Mouse (Mus musculus) stomach, embryonic 15.5 days (tissue): ENCODE data around the gene Als2cl. TPM values are rescaled to one million over a fixed set of nuclear protein-coding genes. Genes with fewer than 3 reads are reported as not detected.

Experiments
- ATAC-seq: fragments of 200-750 bp; cut with Nextera tagmentation; 2 replicates; pipeline ENCODE4 v1.8.0; 2017; ENCODE audit warnings: low read depth, moderate number of reproducible peaks, moderate TSS enrichment; ENCODE audit not compliant: insufficient read depth, low FRiP score
- H3K27ac ChIP-seq: fragments of 300-500 bp; sonication (generic); 2 replicates; pipeline ENCODE4 v1.5.1; 2015; ENCODE audit warnings: mild to moderate bottlenecking, inconsistent platforms
- H3K27me3 ChIP-seq: fragments of 300-500 bp; sonication (generic); replicated peaks from 2 replicates; pipeline ENCODE4 v1.6.1; 2015; ENCODE audit warnings: inconsistent platforms
- H3K36me3 ChIP-seq: fragments of 300-500 bp; sonication (generic); 2 replicates; pipeline ENCODE4 v1.6.1; 2015; ENCODE audit warnings: inconsistent platforms
- H3K4me1 ChIP-seq: fragments of 300-500 bp; sonication (generic); 2 replicates; pipeline ENCODE4 v1.6.1; 2015; ENCODE audit warnings: inconsistent platforms
- H3K4me2 ChIP-seq: fragments of 300-500 bp; sonication (generic); 2 replicates; pipeline ENCODE4 v1.6.1; 2015; ENCODE audit warnings: mild to moderate bottlenecking, inconsistent platforms
- H3K4me3 ChIP-seq: fragments of 300-500 bp; sonication (generic); replicated peaks from 2 replicates; pipeline ENCODE4 v1.5.1; 2015; ENCODE audit warnings: inconsistent platforms
- H3K9ac ChIP-seq: fragments of 300-500 bp; sonication (generic); 2 replicates; pipeline ENCODE4 v1.6.1; 2015; ENCODE audit warnings: inconsistent platforms
- H3K9me3 ChIP-seq: fragments of 300-500 bp; sonication (generic); 2 replicates; pipeline ENCODE4 v1.6.1; 2016; ENCODE audit warnings: inconsistent platforms
- WGBS: fragments of 180-500 bp; shearing (Covaris S2); methylation state at CpG from one replicate; pipeline ENCODE4 v1.1.7; 2015; 5-methylcytosine and 5-hydroxymethylcytosine counted together
- polyA plus RNA-seq: library from polyadenylated mRNA; unstranded; fragments of >200 nt; fragmentation: Nextera tagmentation; extraction: Ambion mirVana; gene quantifications from 2 replicates; pipeline ENCODE4 v1.2.1, GENCODE M21; 2015

The Als2cl gene
- polyA plus RNA-seq, 1 experiment from 2014 or later: 6.0 TPM

GRCm38 (mm10) chr9:110902271-110902670 is 22.6 kb downstream of the Als2cl start:
- Histone ChIP-seq H3K27me3 (no peaks in the 10 kb centered on the region), H3K9me3 (no peaks in the 10 kb centered on the region), H3K9ac (no peak overlapping the region), H3K36me3 (no peaks in the 10 kb centered on the region), H3K4me1 (no peaks in the 10 kb centered on the region), H3K27ac (no peak overlapping the region), H3K4me3 (no peak overlapping the region), H3K4me2 (no peak overlapping the region)
- no peak for ATAC-seq
- WGBS: 73% methylated on average over 4 of the region's 4 CpGs

DNA sequence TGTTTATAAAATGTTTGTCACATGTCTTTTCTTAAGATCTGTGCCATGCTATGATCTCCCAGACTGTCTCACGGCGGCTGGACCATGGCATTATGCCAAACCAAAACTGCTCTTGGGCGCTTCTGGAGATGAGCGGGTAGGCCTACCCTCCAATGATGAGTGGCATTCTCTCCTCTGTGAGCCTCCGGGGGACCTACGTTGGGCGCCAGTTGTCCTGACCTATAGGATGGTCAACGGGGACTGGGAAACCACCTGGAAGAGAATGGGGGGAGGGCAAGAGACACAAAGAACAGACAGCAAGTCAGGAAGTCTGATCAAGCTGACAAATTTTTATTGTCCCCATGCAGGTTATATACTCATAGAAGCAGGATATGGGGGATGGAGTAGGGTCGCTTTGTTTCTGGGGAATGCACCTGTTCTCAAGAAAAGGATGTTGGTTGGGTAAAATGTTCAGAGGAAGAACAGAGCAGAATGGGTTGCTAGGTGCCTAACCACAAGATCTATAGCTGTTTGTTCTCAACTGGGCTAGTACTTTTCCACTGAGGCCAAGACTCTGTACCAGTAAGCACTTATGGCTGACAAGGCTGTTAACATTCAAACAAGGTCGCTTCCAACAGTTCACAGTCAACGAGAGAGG is 27.6 kb downstream of the Als2cl start:
- WGBS: 90% methylated on average over 11 of the region's 11 CpGs
- Histone ChIP-seq H3K9ac (no peak overlapping the region), H3K36me3 (no peaks in the 10 kb centered on the region), H3K27me3 (no peaks in the 10 kb centered on the region), H3K27ac (no peak overlapping the region), H3K9me3 (no peaks in the 10 kb centered on the region), H3K4me3 (no peak overlapping the region), H3K4me1 (no peaks in the 10 kb centered on the region), H3K4me2 (no peak overlapping the region)
- ATAC-seq: no peak

DNA sequence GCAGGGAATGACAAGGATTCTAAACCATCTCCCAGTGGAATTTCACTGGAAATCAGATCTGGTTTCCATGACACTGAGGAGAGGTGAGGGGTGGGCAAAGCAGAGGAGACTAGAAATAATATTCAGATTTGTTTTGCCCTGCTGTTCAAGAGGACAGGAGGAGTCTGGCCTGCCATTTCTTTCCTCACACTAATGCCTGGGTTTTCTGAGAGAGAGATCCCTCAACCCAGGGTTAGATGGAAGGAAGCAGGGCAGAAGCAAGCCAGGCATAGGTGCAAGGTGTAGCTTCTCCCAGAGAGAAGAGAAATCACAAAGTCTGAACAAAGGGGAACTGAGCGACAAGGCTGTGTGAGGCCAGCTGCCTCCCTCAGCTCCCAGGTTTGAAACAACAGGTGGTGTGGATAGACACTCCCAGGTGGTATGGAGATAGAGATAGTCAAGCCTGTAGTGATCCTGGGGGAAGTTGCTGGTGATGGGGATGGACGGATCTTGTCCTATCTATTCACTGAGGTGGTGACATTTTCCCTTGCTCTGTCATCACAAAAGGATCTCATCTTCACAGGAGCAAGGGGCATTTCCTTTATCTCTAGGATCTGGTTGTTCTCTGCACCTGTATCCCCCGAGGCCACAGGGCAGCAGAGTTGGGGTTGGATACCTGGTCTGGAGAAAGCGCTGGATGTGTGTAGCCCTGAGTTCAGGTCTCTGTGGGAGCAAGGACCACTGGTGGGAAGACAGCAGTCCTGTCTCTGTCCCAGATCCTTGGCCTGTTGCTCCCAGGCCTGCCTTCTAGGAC is 28.4 kb downstream of the Als2cl start:
- Histone ChIP-seq H3K36me3 (no peaks in the 10 kb centered on the region), H3K9ac (no peak overlapping the region)
- 74% methylated on average over 4 of the region's 4 CpGs for WGBS

GRCm38 (mm10) chr9:110908631-110909016 is 29.0 kb downstream of the Als2cl start:
- WGBS: 95% methylated on average over 3 of the region's 3 CpGs
- H3K4me1 ChIP-seq: no peaks in the 10 kb centered on the region
- no peak overlapping the region for H3K27ac ChIP-seq
- H3K9me3 ChIP-seq: no peaks in the 10 kb centered on the region
- H3K36me3 ChIP-seq: no peaks in the 10 kb centered on the region
- H3K4me3 ChIP-seq: no peak overlapping the region
- H3K9ac ChIP-seq: no peak overlapping the region
- no peaks in the 10 kb centered on the region for H3K27me3 ChIP-seq
- H3K4me2 ChIP-seq: no peak overlapping the region
- no peak for ATAC-seq

More for the DNA sequence above, 28.4 kb downstream of the Als2cl start:
- no peaks in the 10 kb centered on the region for H3K9me3 ChIP-seq
- H3K4me2 ChIP-seq: no peak overlapping the region
- no peak overlapping the region for H3K4me3 ChIP-seq
- ATAC-seq: no peak
- no peak overlapping the region for H3K27ac ChIP-seq
- no peaks in the 10 kb centered on the region for H3K27me3 ChIP-seq
- no peaks in the 10 kb centered on the region for H3K4me1 ChIP-seq

DNA sequence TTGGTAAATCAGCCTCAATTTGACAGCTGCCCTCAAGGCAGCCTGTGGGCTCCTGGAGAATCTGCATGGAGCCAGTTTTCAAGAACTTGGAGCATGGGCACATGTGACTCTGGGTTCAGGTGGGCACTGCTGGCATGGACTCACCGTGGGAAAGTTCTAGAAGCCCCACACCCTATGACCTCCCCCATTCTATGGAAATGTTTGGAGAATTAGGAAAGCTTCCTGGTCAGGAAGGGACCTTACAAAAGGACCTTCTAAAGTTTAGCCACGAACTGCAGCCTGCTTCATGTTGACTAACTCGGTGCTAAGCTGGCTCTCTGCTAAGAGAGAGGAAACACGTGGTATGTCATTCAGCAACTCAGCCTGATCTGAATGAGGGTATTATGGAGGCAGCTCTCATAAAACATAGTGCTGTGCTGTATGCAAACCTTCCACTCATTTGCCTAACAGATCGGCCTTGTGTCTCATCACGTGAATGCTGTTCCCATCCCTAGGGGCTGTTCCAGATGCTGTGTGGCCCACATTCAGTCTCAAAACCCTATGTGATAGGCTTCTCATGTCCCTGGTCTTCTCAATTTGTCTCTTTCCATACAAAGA is 29.8 kb downstream of the Als2cl start:
- H3K4me2 ChIP-seq: no peak overlapping the region
- H3K9me3 ChIP-seq: no peaks in the 10 kb centered on the region
- WGBS: 69% methylated on average over 6 of the region's 6 CpGs
- H3K9ac ChIP-seq: no peak overlapping the region
- no peaks in the 10 kb centered on the region for H3K4me1 ChIP-seq
- H3K27me3 ChIP-seq: no peaks in the 10 kb centered on the region
- no peak overlapping the region for H3K4me3 ChIP-seq
- no peak for ATAC-seq
- no peak overlapping the region for H3K27ac ChIP-seq
- no peaks in the 10 kb centered on the region for H3K36me3 ChIP-seq

DNA sequence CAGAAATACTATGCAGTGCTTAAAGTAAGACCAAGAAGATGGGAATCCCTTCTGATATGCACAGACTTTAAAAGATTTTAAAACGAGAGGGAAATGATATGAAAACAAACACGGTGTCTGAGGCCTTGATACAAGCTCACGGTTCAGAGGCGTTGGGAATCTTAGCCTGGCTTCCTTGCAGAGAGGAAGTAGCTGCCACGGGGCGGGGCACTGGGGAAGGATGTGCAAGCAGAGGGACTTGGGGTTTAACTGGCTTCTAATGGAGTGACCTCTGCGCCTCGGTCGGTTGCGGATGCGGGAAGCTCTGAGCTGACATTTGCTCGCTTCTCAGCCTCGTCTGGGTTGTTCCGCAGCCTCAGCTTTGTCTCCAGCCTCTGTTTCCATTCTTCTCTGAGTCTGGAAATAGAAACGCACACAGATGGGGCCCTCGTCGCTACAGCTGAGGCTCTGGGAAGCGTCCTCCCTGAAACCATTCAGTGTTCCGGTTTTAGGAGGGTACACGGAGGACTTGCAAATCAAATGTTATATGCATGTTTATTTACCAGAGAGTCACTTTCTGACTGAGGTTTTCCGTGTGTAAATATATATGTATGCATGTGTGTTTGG is 35.1 kb downstream of the Als2cl start:
- 55% methylated on average over 21 of the region's 21 CpGs for WGBS

DNA sequence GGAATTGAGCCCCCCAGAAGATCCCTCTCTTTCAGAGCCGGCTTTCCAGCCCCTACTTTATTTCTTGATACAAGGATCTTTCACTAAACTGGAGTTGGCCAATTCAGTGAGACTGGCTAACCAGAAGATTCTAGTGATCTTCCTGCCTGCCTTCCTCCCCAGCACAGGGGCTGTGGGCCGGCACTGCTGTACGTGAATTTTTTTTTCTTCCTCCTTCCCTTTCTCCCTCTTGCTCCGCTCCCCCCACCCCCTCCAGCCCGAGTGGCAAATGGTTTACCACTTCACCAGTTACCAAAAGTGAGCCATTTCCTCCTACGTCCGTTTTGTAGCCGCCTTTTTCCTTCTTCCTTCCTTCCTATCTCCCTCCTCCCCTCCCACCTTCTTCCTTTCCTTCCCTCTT is 35.8 kb downstream of the Als2cl start:
- H3K4me1 ChIP-seq: no peaks in the 10 kb centered on the region
- no peak overlapping the region for H3K27ac ChIP-seq
- no peak overlapping the region for H3K9ac ChIP-seq
- no peak overlapping the region for H3K4me2 ChIP-seq
- WGBS: 45% methylated on average over 8 of the region's 8 CpGs
- H3K4me3 ChIP-seq: no peak overlapping the region
- no peaks in the 10 kb centered on the region for H3K36me3 ChIP-seq
- no peak for ATAC-seq
- H3K9me3 ChIP-seq: no peaks in the 10 kb centered on the region
- no peaks in the 10 kb centered on the region for H3K27me3 ChIP-seq

More for the DNA sequence above, 35.1 kb downstream of the Als2cl start:
- Histone ChIP-seq H3K27ac (no peak overlapping the region), H3K4me2 (no peak overlapping the region), H3K9me3 (no peaks in the 10 kb centered on the region), H3K27me3 (no peaks in the 10 kb centered on the region), H3K36me3 (no peaks in the 10 kb centered on the region), H3K9ac (no peak overlapping the region), H3K4me3 (no peak overlapping the region), H3K4me1 (no peaks in the 10 kb centered on the region)
- no peak for ATAC-seq

DNA sequence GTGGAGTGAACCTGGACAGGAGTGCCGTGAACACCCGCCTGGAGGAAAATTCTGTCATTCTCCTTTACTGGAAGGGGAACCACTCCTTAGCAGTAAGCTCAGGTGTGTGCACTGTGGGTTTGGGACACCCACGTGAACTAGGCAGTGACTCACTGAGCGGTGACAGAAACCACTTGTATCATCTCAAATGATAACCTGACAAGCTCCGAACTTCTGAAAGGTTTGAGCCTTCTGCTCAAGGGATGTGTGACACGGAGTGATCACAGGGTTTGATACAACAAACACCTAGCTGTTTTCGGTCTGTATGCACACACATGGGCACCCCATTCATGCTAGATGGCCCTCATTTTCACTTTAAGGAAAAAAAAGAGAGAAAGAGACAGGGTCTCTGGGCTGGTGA is 37.1 kb downstream of the Als2cl start, which contains the start of gene Fam240a:
Gene Fam240a (minus strand): TSS at position 76 of the 400 bp plus-strand sequence.
- H3K4me1 ChIP-seq: no peaks in the 10 kb centered on the region
- H3K4me3 ChIP-seq: no peak within 1 kb of the TSS
- no peak within 1 kb of the TSS for H3K27ac ChIP-seq
- no peaks in the 10 kb centered on the region for H3K9me3 ChIP-seq
- no peak within 1 kb of the TSS for H3K4me2 ChIP-seq
- no peaks in the 10 kb centered on the region for H3K36me3 ChIP-seq
- WGBS: 84% methylated on average over 7 of the region's 7 CpGs
- H3K27me3 ChIP-seq: no peaks in the 10 kb centered on the region
- no peak for ATAC-seq
- H3K9ac ChIP-seq: no peak within 1 kb of the TSS

- Histone ChIP-seq H3K4me2 (no peak overlapping the region), H3K4me1 (no peaks in the 10 kb centered on the region), H3K9me3 (no peaks in the 10 kb centered on the region), H3K4me3 (no peak overlapping the region), H3K27me3 (no peaks in the 10 kb centered on the region), H3K36me3 (no peaks in the 10 kb centered on the region), H3K9ac (no peak overlapping the region), H3K27ac (no peak overlapping the region)
- WGBS: 64% methylated on average over 15 of the region's 15 CpGs
- ATAC-seq: no peak
Measured at GRCm38 (mm10) chr9:110920665-110921419, 41.2 kb downstream of the Als2cl start.

DNA sequence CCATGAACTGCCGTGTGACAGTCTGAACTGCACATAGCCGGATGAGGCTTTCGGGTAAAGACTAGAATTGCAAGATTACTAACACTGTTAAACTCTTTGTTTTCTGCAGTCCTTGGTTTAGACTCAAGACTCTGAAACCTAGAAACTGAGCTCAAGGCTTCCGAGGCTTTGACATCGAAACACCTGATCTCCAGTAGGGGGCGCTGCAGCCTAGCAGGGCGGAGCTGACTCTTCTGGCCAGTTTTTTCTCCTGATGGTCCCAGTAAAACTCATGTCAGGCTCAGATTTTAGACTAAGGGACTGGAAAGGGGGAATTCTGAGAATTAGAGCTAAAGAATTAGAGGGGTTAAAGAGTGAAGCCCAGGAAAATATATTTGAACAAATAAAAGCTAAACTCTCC is 43.1 kb downstream of the Als2cl start:
- Histone ChIP-seq H3K27me3 (no peaks in the 10 kb centered on the region), H3K27ac (no peak overlapping the region), H3K4me1 (no peaks in the 10 kb centered on the region), H3K9me3 (no peaks in the 10 kb centered on the region), H3K36me3 (no peaks in the 10 kb centered on the region), H3K4me2 (no peak overlapping the region), H3K9ac (no peak overlapping the region), H3K4me3 (no peak overlapping the region)
- ATAC-seq: no peak
- WGBS: 15% methylated on average over 7 of the region's 7 CpGs

- no peak overlapping the region for H3K4me3 ChIP-seq
- H3K4me1 ChIP-seq: no peaks in the 10 kb centered on the region
- 79% methylated on average over 6 of the region's 6 CpGs for WGBS
- H3K27ac ChIP-seq: no peak overlapping the region
- H3K9me3 ChIP-seq: no peaks in the 10 kb centered on the region
- no peaks in the 10 kb centered on the region for H3K36me3 ChIP-seq
- H3K27me3 ChIP-seq: no peaks in the 10 kb centered on the region
- no peak overlapping the region for H3K9ac ChIP-seq
- ATAC-seq: no peak
- no peak overlapping the region for H3K4me2 ChIP-seq
Measured at GRCm38 (mm10) chr9:110931573-110931972, 51.9 kb downstream of the Als2cl start.
